35 mouse cellular contexts compared by ENCODE assay signal in genomic region chr14:48993861-48994260, GRCm38 (mm10).
"Had no signal": no experiment of that assay in that cellular context is flagged by ENCODE, and none has a peak within 500 bp of the region (broad histone marks: within the 10 kb centered on the region; RNA-seq: fewer than 3 reads in every experiment).

No protein-coding gene starts in this region.

- H3K4me3 ChIP-seq: heart, embryonic 10.5 days; heart, embryonic 12.5 days; heart, embryonic 13.5 days; heart, embryonic 15.5 days; hindbrain, embryonic 10.5 days; hindbrain, embryonic 12.5 days; hindbrain, embryonic 13.5 days; hindbrain, embryonic 15.5 days; intestine, embryonic 15.5 days; kidney, embryonic 15.5 days; layer of hippocampus, adult 2 months had no signal

- H3K4me1 ChIP-seq: heart, embryonic 10.5 days; heart, embryonic 12.5 days; intestine, embryonic 15.5 days had no signal

- H3K36me3 ChIP-seq: heart, embryonic 10.5 days; heart, embryonic 12.5 days; heart, embryonic 13.5 days; heart, embryonic 15.5 days; hindbrain, embryonic 10.5 days; hindbrain, embryonic 12.5 days; hindbrain, embryonic 13.5 days; hindbrain, embryonic 15.5 days; intestine, embryonic 15.5 days; kidney, embryonic 15.5 days had no signal

- H3K27me3 ChIP-seq: heart, embryonic 12.5 days; heart, embryonic 15.5 days; hindbrain, embryonic 12.5 days; hindbrain, embryonic 13.5 days; hindbrain, embryonic 15.5 days; intestine, embryonic 15.5 days had no signal

- ATAC-seq: hindbrain, embryonic 16.5 days; hindbrain, postnatal 0 days; inflammation-experienced regulatory T-cells, adult 6 months; intestine, embryonic 15.5 days; intestine, embryonic 16.5 days; intestine, postnatal 0 days had no signal

- H3K9ac ChIP-seq: heart, embryonic 12.5 days; heart, embryonic 13.5 days; heart, embryonic 15.5 days; hindbrain, embryonic 12.5 days; hindbrain, embryonic 13.5 days; hindbrain, embryonic 14.5 days; hindbrain, embryonic 15.5 days; intestine, embryonic 15.5 days; kidney, embryonic 15.5 days had no signal

- H3K27ac ChIP-seq: heart, embryonic 10.5 days; heart, embryonic 13.5 days; heart, embryonic 15.5 days; hindbrain, embryonic 10.5 days; hindbrain, embryonic 12.5 days; hindbrain, embryonic 13.5 days; hindbrain, embryonic 14.5 days; hindbrain, embryonic 15.5 days; hindbrain, postnatal 0 days; intestine, embryonic 15.5 days; kidney, embryonic 15.5 days; kidney, postnatal 0 days; layer of hippocampus, adult 2 months had no signal

- H3K4me2 ChIP-seq: heart, embryonic 11.5 days; heart, embryonic 12.5 days; heart, embryonic 13.5 days; heart, embryonic 15.5 days; hindbrain, embryonic 12.5 days; hindbrain, embryonic 13.5 days; hindbrain, embryonic 14.5 days; hindbrain, embryonic 15.5 days; intestine, embryonic 15.5 days; kidney, embryonic 15.5 days had no signal

- DNase-seq: heart, postnatal 10 days; heart, postnatal 14 days; heart, postnatal 36 days; heart, postnatal 4 days; kidney, adult 11 months; kidney, adult 18-20 months; kidney, adult 2 months; kidney, adult 8-10 months; kidney, adult 9 months; kidney, postnatal 10 days; kidney, postnatal 14 days; kidney, postnatal 25 days; kidney, postnatal 36 days; kidney, postnatal 4 days; layer of hippocampus, adult 9-11 months; layer of hippocampus, postnatal 36 days had no signal

- H3K9me3 ChIP-seq: heart, embryonic 10.5 days; heart, embryonic 12.5 days; heart, embryonic 13.5 days; heart, embryonic 15.5 days; hindbrain, embryonic 10.5 days; hindbrain, embryonic 12.5 days; hindbrain, embryonic 15.5 days; intestine, embryonic 15.5 days; kidney, embryonic 15.5 days had no signal
